Mouse (Mus musculus) kidney, embryonic 14.5 days (tissue): ENCODE measurements at regions not wholly inside any gene's neighbourhood (a gene's known extent, or its start where the extent isn't known, plus 50 kb on each side); places are given as distances from the start of the nearest gene placed in this dataset.

Source experiments
- ATAC-seq: fragments of 200-750 bp; cut with Nextera tagmentation; 2 replicates; pipeline ENCODE4 v1.8.0; 2017; ENCODE audit warnings: moderate number of reproducible peaks, mild to moderate bottlenecking, moderate TSS enrichment, moderate library complexity; ENCODE audit not compliant: low FRiP score, low TSS enrichment
- H3K27ac ChIP-seq: fragments of 300-500 bp; sonication (generic); 2 replicates; pipeline ENCODE4 v1.5.1; 2014; ENCODE audit warnings: low read depth, mild to moderate bottlenecking, low read length, moderate library complexity, mixed read lengths
- H3K27me3 ChIP-seq: fragments of 300-500 bp; sonication (generic); 2 replicates; pipeline ENCODE4 v1.6.1; 2014; ENCODE audit warnings: mild to moderate bottlenecking, low read length; ENCODE audit not compliant: control insufficient read depth, insufficient read depth
- H3K36me3 ChIP-seq: fragments of 300-500 bp; sonication (generic); 2 replicates; pipeline ENCODE4 v1.6.1; 2014; ENCODE audit warnings: low read length, mixed read lengths; ENCODE audit not compliant: control insufficient read depth, insufficient read depth
- H3K4me1 ChIP-seq: fragments of 300-500 bp; sonication (generic); 2 replicates; pipeline ENCODE4 v1.6.1; 2014; ENCODE audit warnings: low read length, mixed read lengths; ENCODE audit not compliant: control insufficient read depth, insufficient read depth
- H3K4me2 ChIP-seq: fragments of 300-500 bp; sonication (generic); replicated peaks from 2 replicates; pipeline ENCODE4 v1.6.1; 2014; ENCODE audit warnings: low read depth, mild to moderate bottlenecking, low read length
- H3K4me3 ChIP-seq: fragments of 300-500 bp; sonication (generic); 2 replicates; pipeline ENCODE4 v1.5.1; 2014; ENCODE audit warnings: mild to moderate bottlenecking, low read length
- H3K9ac ChIP-seq: fragments of 300-500 bp; sonication (generic); 2 replicates; pipeline ENCODE4 v1.6.1; 2014; ENCODE audit warnings: low read depth, mild to moderate bottlenecking, low read length, moderate library complexity
- H3K9me3 ChIP-seq: fragments of 300-500 bp; sonication (generic); 2 replicates; pipeline ENCODE4 v1.6.1; 2016; ENCODE audit warnings: low read length; ENCODE audit not compliant: control insufficient read depth
- WGBS: fragments of 180-500 bp; shearing (Covaris S2); extraction: QIAGEN DNeasy Blood & Tissue Kit; methylation state at CpG from one replicate; pipeline ENCODE4 v1.1.7; 2014; 5-methylcytosine and 5-hydroxymethylcytosine counted together

DNA sequence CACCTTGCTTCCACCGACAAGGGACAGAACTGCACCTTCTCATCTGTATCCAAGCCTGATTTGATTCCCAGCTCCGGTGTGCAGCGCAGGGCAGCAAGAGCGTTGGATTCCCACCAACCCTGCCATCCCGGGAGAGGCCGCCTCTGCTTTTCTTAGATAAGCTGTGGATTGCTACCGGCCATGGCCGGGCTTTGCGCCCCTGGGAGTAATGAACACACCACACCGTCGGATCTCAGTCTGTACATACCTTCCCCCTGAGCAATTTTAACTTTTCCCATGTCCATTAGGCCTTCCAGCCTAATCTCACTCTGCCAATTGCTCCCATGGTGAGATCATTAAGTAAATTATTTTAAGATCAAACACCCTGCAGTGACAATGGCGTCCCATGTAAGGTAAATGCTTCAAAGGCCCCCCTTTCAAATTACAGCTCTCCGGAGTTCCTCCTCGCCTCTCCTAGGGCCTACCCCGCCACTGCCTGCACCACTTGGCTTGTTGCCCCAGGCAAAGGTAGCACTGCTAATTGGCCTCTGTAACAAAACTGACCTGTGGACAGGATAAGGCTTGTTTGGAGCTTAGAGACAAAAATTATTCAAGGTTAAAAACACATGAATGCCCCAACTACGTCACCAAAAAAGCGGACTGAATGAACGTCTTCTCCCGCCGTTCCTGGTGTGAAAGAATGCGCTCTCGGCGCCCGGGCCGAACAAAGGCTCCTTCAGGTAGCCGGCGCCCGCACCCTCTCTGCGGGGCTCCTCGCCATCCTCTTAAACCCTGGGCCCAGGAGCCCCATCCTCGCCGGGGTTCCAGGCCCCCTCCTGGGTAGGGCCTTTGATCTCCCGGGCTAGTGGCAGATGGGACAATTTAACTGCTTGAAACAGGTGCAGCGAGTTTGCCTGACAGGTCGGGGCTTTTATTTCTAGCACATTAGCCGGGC, 228.5 kb upstream of the Sp4 start:
- Histone ChIP-seq H3K4me3 (peak overlapping the region; percentile 22), H3K36me3 (no peaks in the 10 kb centered on the region), H3K4me1 (no peaks in the 10 kb centered on the region), H3K27me3 (peaks cover 26% of the 10 kb centered on the region), H3K9me3 (no peaks in the 10 kb centered on the region), H3K4me2 (peak overlapping the region; percentile 32), H3K9ac (no peak overlapping the region; the same call in 1 of the 2 replicates), H3K27ac (no peak overlapping the region)
- ATAC-seq, result peak; percentile 72
- WGBS, result 2% methylated on average over 36 of the region's 36 CpGs

DNA sequence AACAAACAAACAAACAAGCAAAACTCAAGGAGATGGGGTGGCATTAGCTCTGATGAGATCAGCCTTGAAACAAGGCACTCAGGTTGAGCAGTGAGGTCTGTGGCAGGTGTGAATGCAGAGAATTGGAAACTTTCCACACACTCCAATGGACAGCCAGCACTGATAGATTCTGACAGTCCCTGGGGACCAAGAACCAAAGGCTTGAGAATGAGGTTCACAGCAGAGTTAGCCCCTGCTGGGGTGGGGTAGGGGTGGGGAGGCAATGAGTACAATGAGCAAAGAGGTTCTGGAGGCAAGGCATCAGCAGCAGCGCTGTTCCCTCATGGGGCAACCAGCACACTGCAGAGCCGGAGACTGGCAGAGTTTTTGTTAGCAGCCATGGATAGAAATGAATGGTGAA, 220.5 kb upstream of the Sp4 start:
- no peaks in the 10 kb centered on the region for H3K36me3 ChIP-seq
- H3K4me1 ChIP-seq, result no peaks in the 10 kb centered on the region
- H3K27me3 ChIP-seq, result no peaks in the 10 kb centered on the region; the same call in 1 of the 2 replicates
- H3K27ac ChIP-seq, result no peak overlapping the region
- ATAC-seq, result no peak
- no peak overlapping the region for H3K9ac ChIP-seq
- no peaks in the 10 kb centered on the region for H3K9me3 ChIP-seq
- no peak overlapping the region for H3K4me3 ChIP-seq
- WGBS, result 71% methylated on average over 2 of the region's 2 CpGs
- H3K4me2 ChIP-seq, result no peak overlapping the region

GRCm38 (mm10) chr12:118521329-118521728, 220.1 kb upstream of the Sp4 start:
- no peaks in the 10 kb centered on the region for H3K9me3 ChIP-seq
- ATAC-seq, result no peak

GRCm38 (mm10) chr12:118519801-118520327, 218.6 kb upstream of the Sp4 start:
- no peak overlapping the region for H3K27ac ChIP-seq
- H3K9ac ChIP-seq, result no peak overlapping the region
- no peaks in the 10 kb centered on the region for H3K9me3 ChIP-seq
- 50% methylated on average over 10 of the region's 10 CpGs for WGBS
- no peak overlapping the region for H3K4me3 ChIP-seq
- no peak for ATAC-seq
- no peaks in the 10 kb centered on the region for H3K36me3 ChIP-seq
- H3K4me2 ChIP-seq, result no peak overlapping the region
- no peaks in the 10 kb centered on the region for H3K4me1 ChIP-seq
- no peaks in the 10 kb centered on the region; the same call in 1 of the 2 replicates for H3K27me3 ChIP-seq

More at GRCm38 (mm10) chr12:118521329-118521728, 220.1 kb upstream of the Sp4 start:
- no peak overlapping the region for H3K4me2 ChIP-seq
- no peak overlapping the region for H3K4me3 ChIP-seq
- H3K9ac ChIP-seq, result no peak overlapping the region
- H3K4me1 ChIP-seq, result no peaks in the 10 kb centered on the region
- no peak overlapping the region for H3K27ac ChIP-seq
- WGBS, result 85% methylated on average over 1 of the region's 1 CpGs
- H3K36me3 ChIP-seq, result no peaks in the 10 kb centered on the region
- no peaks in the 10 kb centered on the region; the same call in 1 of the 2 replicates for H3K27me3 ChIP-seq

DNA sequence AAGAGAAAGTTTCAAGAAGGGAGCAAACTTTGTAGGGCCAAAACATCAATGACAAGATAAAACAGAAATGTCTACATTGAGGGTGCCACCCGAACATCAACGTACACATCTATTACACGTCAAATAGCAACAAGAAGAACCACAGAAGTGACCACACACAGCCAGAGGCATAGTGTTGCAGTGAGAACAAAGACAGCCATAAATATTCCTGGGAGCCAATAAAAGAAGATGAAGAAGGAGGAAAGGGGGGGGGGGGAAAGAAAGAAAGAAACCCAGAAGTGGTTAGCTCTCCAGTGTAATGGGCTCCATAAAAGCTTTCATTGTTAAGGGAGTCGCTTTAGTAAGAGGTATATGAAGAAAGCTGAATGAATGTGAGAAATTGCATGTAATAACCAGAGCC, 209.7 kb upstream of the Sp4 start:
- no peaks in the 10 kb centered on the region for H3K36me3 ChIP-seq
- no peaks in the 10 kb centered on the region for H3K4me1 ChIP-seq
- H3K9me3 ChIP-seq, result no peaks in the 10 kb centered on the region
- no peak overlapping the region for H3K4me3 ChIP-seq
- 9% methylated on average over 4 of the region's 4 CpGs for WGBS
- H3K27me3 ChIP-seq, result no peaks in the 10 kb centered on the region
- no peak overlapping the region for H3K4me2 ChIP-seq
- H3K9ac ChIP-seq, result no peak overlapping the region
- H3K27ac ChIP-seq, result no peak overlapping the region
- ATAC-seq, result no peak

DNA sequence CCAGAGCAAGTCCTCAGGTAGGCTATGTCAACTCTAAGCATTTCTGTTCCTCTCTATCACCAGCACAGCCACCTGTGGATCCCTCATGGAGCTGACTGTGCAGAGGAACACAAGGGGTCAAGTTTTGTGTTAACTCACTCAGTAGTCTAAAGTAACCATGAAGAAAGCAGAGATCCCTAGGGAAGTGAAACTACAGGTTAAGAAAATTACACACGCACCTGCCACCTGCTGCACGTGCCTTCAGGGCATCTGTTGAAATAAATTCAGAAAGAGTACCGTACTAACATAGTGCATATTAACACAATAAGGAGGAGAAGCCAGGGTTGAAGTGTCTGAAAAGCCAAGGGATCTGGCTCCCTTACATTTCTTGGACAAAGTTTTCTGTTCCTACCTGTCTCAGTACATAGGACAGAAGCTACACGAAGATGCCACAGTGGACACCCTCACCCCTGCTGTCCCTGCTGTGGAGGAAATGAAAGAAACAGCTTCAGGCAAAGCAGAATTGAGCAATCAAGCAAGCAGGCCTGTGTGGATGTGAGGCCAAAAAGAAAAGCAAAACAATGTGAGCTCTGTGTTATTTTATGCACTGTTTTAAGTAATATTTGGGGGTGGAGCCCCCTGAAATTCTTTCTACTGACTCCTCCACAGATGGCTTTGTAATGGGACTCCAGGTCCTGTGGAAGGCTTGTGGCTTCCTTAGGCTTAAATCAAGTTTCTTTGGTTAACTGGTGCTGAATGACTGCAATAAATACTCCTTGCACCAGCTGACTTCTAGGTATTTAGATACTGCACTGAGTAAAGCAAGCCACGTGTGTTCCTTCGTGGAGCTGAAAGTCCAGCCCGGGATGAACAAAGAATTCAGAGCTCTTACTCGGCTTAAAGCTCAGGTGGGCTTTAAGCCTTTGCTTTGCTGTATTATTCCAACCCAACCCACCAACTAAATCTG, 208.0 kb upstream of the Sp4 start:
- 48% methylated on average over 8 of the region's 8 CpGs for WGBS
- no peaks in the 10 kb centered on the region for H3K9me3 ChIP-seq
- no peak overlapping the region for H3K9ac ChIP-seq
- H3K4me1 ChIP-seq, result no peaks in the 10 kb centered on the region
- no peak overlapping the region for H3K27ac ChIP-seq
- no peak for ATAC-seq
- no peaks in the 10 kb centered on the region for H3K36me3 ChIP-seq
- H3K27me3 ChIP-seq, result no peaks in the 10 kb centered on the region
- no peak overlapping the region for H3K4me3 ChIP-seq
- H3K4me2 ChIP-seq, result no peak overlapping the region

DNA sequence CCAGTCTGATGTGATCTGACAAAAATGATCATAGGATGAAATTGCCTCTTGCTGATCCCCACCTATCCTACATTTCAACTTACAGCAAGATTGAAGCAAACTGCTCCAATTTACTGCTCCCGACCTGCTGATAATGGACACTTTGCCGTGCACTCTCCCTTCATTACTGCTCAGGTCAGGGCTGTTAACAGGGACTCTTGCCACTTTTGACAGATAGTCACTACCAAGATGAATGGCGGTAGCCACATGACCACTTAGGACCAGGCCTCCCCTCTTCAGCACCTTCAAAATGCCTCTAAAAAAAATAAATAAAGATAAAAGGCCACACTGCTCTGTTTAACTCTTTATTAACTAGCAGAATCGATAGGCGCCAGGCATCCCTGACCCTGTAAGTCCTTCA, 199.2 kb upstream of the Sp4 start:
- Histone ChIP-seq H3K27me3 (no peaks in the 10 kb centered on the region), H3K27ac (no peak overlapping the region), H3K4me3 (no peak overlapping the region), H3K4me1 (no peaks in the 10 kb centered on the region), H3K9ac (no peak overlapping the region), H3K9me3 (no peaks in the 10 kb centered on the region), H3K4me2 (no peak overlapping the region), H3K36me3 (no peaks in the 10 kb centered on the region)
- no peak for ATAC-seq
- 10% methylated on average over 5 of the region's 5 CpGs for WGBS

DNA sequence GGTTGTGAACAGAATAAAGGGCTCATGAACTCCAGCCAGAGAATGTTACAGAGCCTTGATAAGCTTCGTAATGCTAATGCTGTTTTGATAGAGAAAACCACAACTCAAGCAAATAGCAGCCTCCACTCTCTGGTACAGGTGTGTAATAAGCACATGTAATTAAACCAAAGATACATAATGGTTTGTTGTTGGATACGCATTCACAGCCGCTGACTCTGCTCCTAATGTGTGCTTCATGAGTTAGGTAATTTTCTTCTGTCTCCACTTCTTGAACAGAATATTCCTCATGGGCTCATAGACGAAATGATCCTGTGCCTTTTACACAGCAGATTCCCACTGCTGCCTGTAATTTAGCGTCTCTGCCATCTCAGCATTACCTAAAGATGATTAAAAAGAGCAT, 186.8 kb upstream of the Sp4 start:
- no peak for ATAC-seq
- H3K27me3 ChIP-seq, result no peaks in the 10 kb centered on the region
- H3K9ac ChIP-seq, result no peak overlapping the region
- H3K4me2 ChIP-seq, result no peak overlapping the region
- no peaks in the 10 kb centered on the region for H3K9me3 ChIP-seq
- H3K27ac ChIP-seq, result no peak overlapping the region
- H3K4me3 ChIP-seq, result no peak overlapping the region
- no peaks in the 10 kb centered on the region for H3K36me3 ChIP-seq
- no peaks in the 10 kb centered on the region for H3K4me1 ChIP-seq
- WGBS, result 84% methylated on average over 5 of the region's 5 CpGs
